Mouse (Mus musculus) cerebellum, adult 11-12 months (tissue): ENCODE data around the gene Ina.
"Not testable (repeated sequence)": the region's sequence is repeated elsewhere in the genome, so short reads cannot be mapped to it uniquely, and the experiment has no call there.

ENCODE experiments used
- DNase-seq: peaks from one replicate; pipeline ENCODE4 v3.0.0; 2022

Ina gene

GRCm38 (mm10) chr19:47014447-47015381, at the start of gene Ina, which contains the start of gene Nt5c2:
Ina (plus strand) TSS chr19:47014698.
Nt5c2 (minus strand) TSS chr19:47015153.
- DNase-seq = peak; percentile 87

- DNase-seq = no peak
Observed at GRCm38 (mm10) chr19:46965496-46965895, 49.0 kb upstream of the Ina start.

- no peak for DNase-seq
Observed at GRCm38 (mm10) chr19:46966330-46966729, 48.2 kb upstream of the Ina start.

GRCm38 (mm10) chr19:46967861-46968260, 46.6 kb upstream of the Ina start:
- no peak for DNase-seq

GRCm38 (mm10) chr19:46968833-46969232, 45.7 kb upstream of the Ina start:
- DNase-seq = no peak

GRCm38 (mm10) chr19:46969286-46969985, 45.1 kb upstream of the Ina start:
- no peak for DNase-seq

GRCm38 (mm10) chr19:46970121-46970729, 44.3 kb upstream of the Ina start:
- no peak for DNase-seq

- no peak for DNase-seq
Observed at GRCm38 (mm10) chr19:46971051-46971689, 43.3 kb upstream of the Ina start.

GRCm38 (mm10) chr19:46971712-46972111, 42.8 kb upstream of the Ina start:
- no peak for DNase-seq

GRCm38 (mm10) chr19:46972159-46972558, 42.3 kb upstream of the Ina start:
- no peak for DNase-seq

- peak; percentile 48 for DNase-seq
Observed at GRCm38 (mm10) chr19:46975565-46975964, 38.9 kb upstream of the Ina start.

- no peak for DNase-seq
Observed at GRCm38 (mm10) chr19:46975997-46976396, 38.5 kb upstream of the Ina start.

GRCm38 (mm10) chr19:46976743-46977142, 37.8 kb upstream of the Ina start:
- no peak for DNase-seq

- no peak for DNase-seq
Observed at GRCm38 (mm10) chr19:46977460-46977859, 37.0 kb upstream of the Ina start.

- DNase-seq = not testable (repeated sequence)
Observed at GRCm38 (mm10) chr19:46978069-46978468, 36.4 kb upstream of the Ina start.

- no peak for DNase-seq
Observed at GRCm38 (mm10) chr19:46978920-46979780, 35.3 kb upstream of the Ina start.

GRCm38 (mm10) chr19:46979781-46980105, 34.8 kb upstream of the Ina start:
- no peak for DNase-seq

GRCm38 (mm10) chr19:46981462-46981861, 33.0 kb upstream of the Ina start:
- DNase-seq = no peak

GRCm38 (mm10) chr19:46983352-46983965, 31.0 kb upstream of the Ina start:
- no peak for DNase-seq

- DNase-seq = no peak
Observed at GRCm38 (mm10) chr19:46983966-46984380, 30.5 kb upstream of the Ina start.
